Mouse (Mus musculus) lung, embryonic 16.5 days (tissue): Measurements from ENCODE around the gene Nfyb. TPM values are rescaled to one million over a fixed set of nuclear protein-coding genes. Genes with fewer than 3 reads are reported as not detected.

ENCODE experiments used
- ATAC-seq: fragments of 200-750 bp; cut with Nextera tagmentation; 2 replicates; pipeline ENCODE4 v1.8.0; 2017; ENCODE audit warnings: low read depth, mild to moderate bottlenecking, moderate library complexity
- H3K27ac ChIP-seq: fragments of 300-500 bp; sonication (generic); 2 replicates; pipeline ENCODE4 v1.5.1; 2014; ENCODE audit warnings: mild to moderate bottlenecking, control low read depth, low read length
- H3K27me3 ChIP-seq: fragments of 300-500 bp; sonication (generic); 2 replicates; pipeline ENCODE4 v1.6.1; 2014; ENCODE audit warnings: low read depth, low read length, mixed read lengths; ENCODE audit not compliant: control insufficient read depth, insufficient read depth
- H3K36me3 ChIP-seq: fragments of 300-500 bp; sonication (generic); 2 replicates; pipeline ENCODE4 v1.6.1; 2014; ENCODE audit warnings: low read length; ENCODE audit not compliant: control insufficient read depth, insufficient read depth
- H3K4me1 ChIP-seq: fragments of 300-500 bp; sonication (generic); replicated peaks from 2 replicates; pipeline ENCODE4 v1.6.1; 2014; ENCODE audit warnings: low read length, mixed read lengths; ENCODE audit not compliant: control insufficient read depth, insufficient read depth
- H3K4me2 ChIP-seq: fragments of 300-500 bp; sonication (generic); 2 replicates; pipeline ENCODE4 v1.6.1; 2014; ENCODE audit warnings: low read depth, low read length, control low read depth
- H3K4me3 ChIP-seq: fragments of 300-500 bp; sonication (generic); 2 replicates; pipeline ENCODE4 v1.5.1; 2014; ENCODE audit warnings: mild to moderate bottlenecking, low read length, control low read depth
- H3K9ac ChIP-seq: fragments of 300-500 bp; sonication (generic); 2 replicates; pipeline ENCODE4 v1.6.1; 2014; ENCODE audit warnings: low read length, control low read depth
- H3K9me3 ChIP-seq: fragments of 300-500 bp; sonication (generic); 2 replicates; pipeline ENCODE4 v1.6.1; 2016; ENCODE audit warnings: low read length; ENCODE audit not compliant: control insufficient read depth
- WGBS: fragments of 180-500 bp; shearing (Covaris S2); extraction: QIAGEN DNeasy Blood & Tissue Kit; methylation state at CpG from one replicate; pipeline ENCODE4 v1.1.7; 2014; 5-methylcytosine and 5-hydroxymethylcytosine counted together
- polyA plus RNA-seq: library from polyadenylated mRNA; unstranded; fragments of >200 nt; fragmentation: Nextera tagmentation; extraction: Ambion mirVana; gene quantifications from 2 replicates; pipeline ENCODE4 v1.2.1, GENCODE M21; 2015

Nfyb gene
- polyA plus RNA-seq, 1 experiment from 2014 or later: 48.0 TPM

DNA sequence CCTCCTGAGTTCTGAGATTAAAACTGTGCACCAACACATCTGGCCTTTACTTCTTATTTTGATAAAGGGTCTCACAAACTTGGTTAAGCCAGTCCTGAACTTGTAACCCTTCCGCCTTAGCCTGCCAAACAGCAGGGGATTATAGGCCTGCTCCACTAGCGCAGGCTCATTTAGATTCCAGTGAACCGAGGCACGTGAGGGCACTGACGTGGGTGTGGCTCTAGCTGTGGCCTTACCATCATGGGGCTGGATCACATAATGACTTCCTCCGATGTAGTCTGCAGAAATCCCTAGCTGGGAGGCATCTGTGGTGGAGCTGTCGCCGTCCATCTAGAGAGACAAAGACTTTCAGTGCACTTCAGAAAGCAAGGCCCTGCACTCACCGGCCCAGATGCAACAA is 7.5 kb downstream of the Nfyb start:
- H3K9ac ChIP-seq: no peak overlapping the region
- no peaks in the 10 kb centered on the region for H3K27me3 ChIP-seq
- no peak overlapping the region for H3K27ac ChIP-seq
- H3K9me3 ChIP-seq: no peaks in the 10 kb centered on the region
- H3K4me2 ChIP-seq: no peak overlapping the region
- no peak overlapping the region for H3K4me3 ChIP-seq
- no peak for ATAC-seq
- H3K36me3 ChIP-seq: peaks cover 59% of the 10 kb centered on the region
- 92% methylated on average over 9 of the region's 9 CpGs for WGBS
- H3K4me1 ChIP-seq: peaks cover 6% of the 10 kb centered on the region; the same call in 1 of the 2 replicates

DNA sequence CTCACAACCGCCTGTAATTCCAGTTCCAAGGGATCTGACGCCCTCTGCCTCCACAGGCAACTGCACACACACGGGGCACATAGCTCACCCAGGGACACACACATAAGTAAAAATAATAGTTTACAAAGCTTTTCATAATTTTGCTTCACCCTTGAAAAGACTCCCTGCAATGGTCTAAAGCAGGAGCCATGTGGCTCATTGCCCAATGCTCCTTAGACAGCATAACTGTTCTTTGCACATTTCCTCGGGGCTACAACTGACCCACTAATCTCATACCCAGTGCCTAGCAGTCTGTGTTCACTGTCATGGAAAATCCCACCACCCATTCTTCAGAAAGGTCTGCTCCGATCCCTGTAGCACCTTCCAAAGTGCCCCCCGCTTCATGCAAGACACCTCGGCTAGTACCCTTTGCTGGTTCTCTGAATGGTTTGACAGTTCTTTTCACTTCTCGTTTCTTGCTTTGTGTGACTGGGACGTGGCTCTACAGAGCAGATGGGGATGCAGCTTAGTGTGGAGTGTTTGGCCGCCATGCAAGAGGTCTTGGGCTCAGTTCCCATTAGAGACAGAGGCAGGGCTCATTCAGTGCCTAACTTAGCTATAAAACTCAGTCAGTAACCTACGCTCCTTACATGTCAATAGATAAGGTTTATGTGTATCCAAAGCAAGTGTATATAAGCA is 8.6 kb downstream of the Nfyb start:
- no peaks in the 10 kb centered on the region for H3K27me3 ChIP-seq
- 95% methylated on average over 11 of the region's 11 CpGs for WGBS
- no peaks in the 10 kb centered on the region for H3K9me3 ChIP-seq
- H3K4me2 ChIP-seq: no peak overlapping the region
- no peak overlapping the region for H3K9ac ChIP-seq
- no peaks in the 10 kb centered on the region for H3K4me1 ChIP-seq
- peaks cover 64% of the 10 kb centered on the region for H3K36me3 ChIP-seq
- no peak overlapping the region for H3K27ac ChIP-seq
- ATAC-seq: no peak
- no peak overlapping the region for H3K4me3 ChIP-seq

GRCm38 (mm10) chr10:82754642-82755041 is 9.3 kb downstream of the Nfyb start:
- Histone ChIP-seq H3K9ac (no peak overlapping the region), H3K4me1 (no peaks in the 10 kb centered on the region), H3K27ac (no peak overlapping the region), H3K9me3 (no peaks in the 10 kb centered on the region), H3K4me2 (no peak overlapping the region), H3K4me3 (no peak overlapping the region), H3K27me3 (no peaks in the 10 kb centered on the region), H3K36me3 (peaks cover 58% of the 10 kb centered on the region)
- no peak for ATAC-seq
- WGBS: 84% methylated on average over 1 of the region's 1 CpGs

DNA sequence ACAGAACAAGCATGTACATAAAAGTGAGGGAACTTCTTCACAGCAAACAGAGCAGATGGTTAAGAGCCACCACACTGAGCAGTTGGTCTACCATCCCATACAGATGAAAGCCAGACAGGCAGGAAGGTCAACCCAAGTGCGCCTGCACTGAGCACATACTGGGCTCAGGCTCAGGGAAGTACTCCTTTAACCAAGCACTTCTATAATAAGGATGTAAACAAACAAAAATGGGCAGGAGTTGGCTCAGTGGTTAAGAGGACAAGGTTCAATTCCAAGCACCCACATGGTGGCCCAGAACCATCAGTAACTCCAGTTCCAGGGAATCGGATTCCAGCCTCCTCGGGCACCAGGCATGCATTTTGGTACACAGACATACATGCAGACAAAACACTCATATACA is 11.0 kb downstream of the Nfyb start:
- no peak overlapping the region for H3K27ac ChIP-seq
- no peak for ATAC-seq
- no peaks in the 10 kb centered on the region for H3K9me3 ChIP-seq
- H3K9ac ChIP-seq: no peak overlapping the region
- H3K4me3 ChIP-seq: no peak overlapping the region
- 78% methylated on average over 3 of the region's 3 CpGs for WGBS
- H3K36me3 ChIP-seq: peaks cover 70% of the 10 kb centered on the region
- H3K4me1 ChIP-seq: no peaks in the 10 kb centered on the region
- no peaks in the 10 kb centered on the region for H3K27me3 ChIP-seq
- no peak overlapping the region for H3K4me2 ChIP-seq

- H3K9ac ChIP-seq: no peak overlapping the region
- no peak for ATAC-seq
- H3K27me3 ChIP-seq: no peaks in the 10 kb centered on the region
- no peaks in the 10 kb centered on the region for H3K4me1 ChIP-seq
- 89% methylated on average over 6 of the region's 6 CpGs for WGBS
- H3K4me2 ChIP-seq: no peak overlapping the region
- H3K9me3 ChIP-seq: no peaks in the 10 kb centered on the region
- peaks cover 73% of the 10 kb centered on the region for H3K36me3 ChIP-seq
- H3K4me3 ChIP-seq: no peak overlapping the region
- no peak overlapping the region for H3K27ac ChIP-seq
Observed at GRCm38 (mm10) chr10:82750778-82751177, 13.2 kb downstream of the Nfyb start.

DNA sequence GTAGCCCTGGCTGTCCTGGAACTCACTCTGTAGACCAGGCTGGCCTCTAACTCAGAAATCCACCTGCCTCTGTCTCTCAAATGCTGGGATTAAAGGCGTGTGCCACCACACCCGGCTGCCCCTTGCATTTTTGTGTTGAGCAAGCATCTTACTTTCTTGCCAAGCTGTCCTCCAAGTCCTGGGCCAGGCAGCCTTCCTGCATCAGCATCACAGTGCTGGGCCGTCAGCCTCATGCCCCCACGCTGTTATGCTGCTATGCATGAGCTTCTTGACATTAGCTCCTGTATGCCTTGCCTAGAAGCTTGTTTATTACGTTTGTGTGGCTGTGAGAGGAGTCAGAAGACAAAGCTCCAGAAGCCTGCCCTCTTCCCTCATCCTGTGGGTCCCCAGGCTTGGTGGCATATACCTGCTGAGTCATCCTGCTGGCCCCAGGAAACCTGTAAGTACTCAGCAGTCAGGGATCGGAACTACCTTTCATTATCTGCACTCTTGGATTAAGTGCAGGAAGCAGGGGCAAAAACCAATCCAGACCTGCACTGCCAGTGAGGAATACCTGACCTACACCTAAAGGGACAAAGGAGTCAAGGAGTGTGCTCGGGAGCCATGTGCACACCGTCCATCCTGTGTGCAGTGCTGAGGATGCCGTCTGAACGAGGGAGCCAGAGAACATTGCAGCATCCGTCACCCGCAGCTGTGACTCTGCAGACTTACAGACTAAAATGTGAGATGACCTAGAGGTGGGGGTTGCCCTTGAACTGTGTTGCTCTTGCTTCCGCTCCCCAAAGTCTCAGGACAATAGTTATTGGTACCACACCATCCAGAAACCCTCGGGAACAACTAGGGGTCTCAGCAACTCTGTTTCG is 16.7 kb downstream of the Nfyb start:
- WGBS: 81% methylated on average over 15 of the region's 15 CpGs
- Histone ChIP-seq H3K27me3 (no peaks in the 10 kb centered on the region), H3K4me2 (no peak overlapping the region), H3K9ac (no peak overlapping the region), H3K36me3 (peaks cover 54% of the 10 kb centered on the region), H3K4me1 (no peaks in the 10 kb centered on the region), H3K9me3 (no peaks in the 10 kb centered on the region), H3K27ac (no peak overlapping the region), H3K4me3 (no peak overlapping the region)
- ATAC-seq: no peak

DNA sequence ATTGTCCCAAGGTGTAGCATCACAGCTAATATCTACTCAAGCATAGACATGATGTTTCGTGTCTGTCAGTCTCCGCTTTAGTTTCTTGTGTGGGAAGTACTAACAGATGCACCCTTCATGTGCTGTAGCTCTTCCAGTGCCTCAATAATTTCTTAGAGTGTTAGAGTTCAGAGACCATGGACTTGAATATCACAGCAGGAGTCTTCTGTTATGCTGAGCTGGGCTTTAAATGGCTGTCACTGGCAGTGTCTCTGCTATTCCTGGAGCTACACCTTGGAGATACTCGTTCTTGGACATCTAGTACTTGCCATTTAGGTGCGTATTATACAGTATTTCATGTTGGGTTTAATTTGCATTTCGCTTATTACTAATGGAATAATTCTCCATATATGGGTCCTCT is 18.6 kb downstream of the Nfyb start:
- Histone ChIP-seq H3K4me3 (no peak overlapping the region), H3K36me3 (peaks cover 40% of the 10 kb centered on the region), H3K4me2 (no peak overlapping the region), H3K9ac (no peak overlapping the region), H3K27me3 (no peaks in the 10 kb centered on the region), H3K27ac (no peak overlapping the region), H3K4me1 (no peaks in the 10 kb centered on the region), H3K9me3 (no peaks in the 10 kb centered on the region)
- ATAC-seq: no peak
- 88% methylated on average over 5 of the region's 5 CpGs for WGBS

DNA sequence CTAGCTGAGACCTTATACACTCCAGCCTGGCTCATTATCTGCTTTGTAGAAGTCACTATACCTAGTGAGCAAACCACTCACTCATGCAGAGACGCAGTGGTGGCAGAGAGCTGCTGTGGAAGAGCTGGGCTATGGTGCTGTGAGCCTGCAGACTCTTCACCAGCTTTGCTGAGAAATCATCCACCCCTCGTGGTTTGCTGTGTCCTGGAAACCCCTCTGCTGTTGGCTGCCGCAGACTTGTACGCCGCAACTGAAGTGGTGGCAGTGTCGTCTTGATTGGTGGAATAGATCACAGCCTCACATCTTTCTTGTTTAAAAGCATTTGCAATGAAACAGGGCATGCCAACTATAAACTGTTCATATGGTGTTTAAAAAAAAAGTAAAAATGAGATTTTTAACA is 19.6 kb downstream of the Nfyb start:
- H3K4me2 ChIP-seq: no peak overlapping the region
- ATAC-seq: no peak
- H3K9me3 ChIP-seq: no peaks in the 10 kb centered on the region
- no peaks in the 10 kb centered on the region for H3K27me3 ChIP-seq
- H3K9ac ChIP-seq: no peak overlapping the region
- H3K36me3 ChIP-seq: peaks cover 39% of the 10 kb centered on the region
- H3K4me3 ChIP-seq: no peak overlapping the region
- 87% methylated on average over 6 of the region's 6 CpGs for WGBS
- H3K4me1 ChIP-seq: no peaks in the 10 kb centered on the region
- no peak overlapping the region for H3K27ac ChIP-seq

DNA sequence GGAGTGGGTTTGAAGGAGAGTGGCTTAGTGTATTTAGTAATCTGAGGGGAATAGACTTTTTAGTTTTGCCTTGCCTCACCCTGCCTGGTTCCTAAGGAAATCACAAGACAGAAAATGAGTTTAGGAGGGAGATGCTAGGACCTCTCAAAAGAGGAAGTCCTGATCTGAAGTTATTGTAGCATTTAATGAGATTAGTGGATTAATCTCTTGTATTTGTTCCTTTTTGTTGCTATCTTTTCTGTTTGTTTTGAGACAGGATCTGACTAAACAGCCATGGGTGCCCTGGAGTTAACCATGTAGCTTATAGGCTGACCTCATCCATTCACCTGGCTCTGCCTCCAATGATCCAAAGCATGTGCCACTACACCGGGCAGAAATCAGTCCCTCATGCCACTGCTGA is 21.4 kb downstream of the Nfyb start:
- WGBS: 89% methylated on average over 1 of the region's 1 CpGs
- H3K4me1 ChIP-seq: no peaks in the 10 kb centered on the region
- H3K4me3 ChIP-seq: no peak overlapping the region
- H3K9ac ChIP-seq: no peak overlapping the region
- no peaks in the 10 kb centered on the region for H3K27me3 ChIP-seq
- H3K9me3 ChIP-seq: no peaks in the 10 kb centered on the region
- no peak overlapping the region for H3K4me2 ChIP-seq
- ATAC-seq: no peak
- peaks cover 27% of the 10 kb centered on the region for H3K36me3 ChIP-seq
- H3K27ac ChIP-seq: no peak overlapping the region
